17 mouse cellular contexts compared by ENCODE assay signal in genomic region chr1:67184134-67184533, GRCm38 (mm10).
"Had no signal": no experiment of that assay in that cellular context is flagged by ENCODE, and none has a peak within 500 bp of the region (broad histone marks: within the 10 kb centered on the region; RNA-seq: fewer than 3 reads in every experiment).

No protein-coding gene starts in this region.

- H3K4me2 ChIP-seq: limb, embryonic 13.5 days; liver, embryonic 12.5 days; liver, embryonic 15.5 days; lung, embryonic 15.5 days; midbrain, embryonic 11.5 days had no signal

- H3K27me3 ChIP-seq: liver, embryonic 12.5 days; liver, embryonic 15.5 days; lung, embryonic 15.5 days had no signal

- H3K9ac ChIP-seq: limb, embryonic 13.5 days; liver, embryonic 12.5 days; liver, embryonic 15.5 days; lung, embryonic 15.5 days had no signal

- ATAC-seq: intestine, postnatal 0 days; liver, embryonic 12.5 days had no signal

- H3K4me3 ChIP-seq: layer of hippocampus, adult 2 months; limb, embryonic 10.5 days; limb, embryonic 13.5 days; liver, embryonic 12.5 days; liver, embryonic 15.5 days; lung, embryonic 15.5 days had no signal

- H3K4me1 ChIP-seq: limb, embryonic 10.5 days; liver, embryonic 12.5 days; liver, embryonic 15.5 days had no signal

- H3K27ac ChIP-seq: layer of hippocampus, adult 2 months; limb, embryonic 10.5 days; limb, embryonic 13.5 days; liver, embryonic 12.5 days; liver, embryonic 15.5 days; lung, embryonic 15.5 days; stomach, postnatal 0 days had no signal

- DNase-seq: liver; lung, adult 18-20 months; lung, postnatal 10 days; lung, postnatal 4 days; midbrain, embryonic 14.5 days; thymus, adult 2 months; thymus, postnatal 14 days; thymus, postnatal 4 days had no signal

- H3K9me3 ChIP-seq: limb, embryonic 10.5 days; limb, embryonic 13.5 days; liver, embryonic 12.5 days; liver, embryonic 15.5 days; lung, embryonic 15.5 days had no signal

- H3K36me3 ChIP-seq: limb, embryonic 10.5 days; limb, embryonic 13.5 days; liver, embryonic 12.5 days; liver, embryonic 15.5 days; lung, embryonic 15.5 days had no signal
